Mouse (Mus musculus) cerebellum, adult 11 months (tissue): ENCODE results near the gene Lipa.

ENCODE experiments used
- DNase-seq: peaks from one replicate; pipeline ENCODE4 v3.0.0; 2022

The Lipa gene

GRCm38 (mm10) chr19:34521978-34522377, 5.3 kb downstream of the Lipa start:
- no peak for DNase-seq

DNA sequence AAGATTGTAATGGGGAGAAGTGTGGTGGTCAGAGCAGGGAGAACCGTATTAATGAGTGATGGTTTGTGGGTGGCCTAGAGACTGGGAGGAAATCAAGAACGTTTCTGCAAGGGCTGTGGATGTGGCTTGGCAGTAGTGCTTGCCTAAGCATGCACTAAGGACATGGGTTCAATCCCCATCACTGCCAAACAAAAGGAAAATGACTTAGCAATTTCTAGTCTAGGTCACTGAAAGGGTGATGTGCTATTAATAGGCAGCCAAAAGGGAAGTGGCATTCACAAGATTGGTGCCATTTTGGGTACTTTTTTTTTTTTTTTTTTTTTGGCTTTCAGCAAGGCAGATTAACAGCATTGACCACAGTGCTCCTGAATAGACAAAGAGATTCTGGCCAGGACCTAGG, 5.9 kb downstream of the Lipa start:
- no peak for DNase-seq

GRCm38 (mm10) chr19:34520051-34520450, 7.2 kb downstream of the Lipa start:
- no peak for DNase-seq

DNA sequence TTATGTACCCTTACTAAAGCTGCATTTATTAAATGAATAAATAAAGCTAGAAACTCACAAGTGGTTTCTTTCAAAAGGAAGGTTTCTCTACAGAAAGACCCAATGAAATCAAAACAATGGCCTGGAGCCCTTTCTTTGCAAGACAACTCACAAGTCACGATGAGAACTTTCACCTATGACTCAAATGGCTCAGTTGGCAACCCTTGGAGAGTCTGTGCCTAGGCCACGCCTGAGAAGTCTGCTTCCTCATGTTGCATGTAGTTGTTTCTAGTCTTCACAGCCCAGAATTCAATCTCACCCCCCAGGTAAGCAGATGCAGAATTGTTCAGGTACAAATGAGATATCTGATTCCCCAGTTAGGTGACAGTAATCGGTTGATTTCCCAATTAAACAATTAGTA, 7.6 kb downstream of the Lipa start:
- DNase-seq: no peak

DNA sequence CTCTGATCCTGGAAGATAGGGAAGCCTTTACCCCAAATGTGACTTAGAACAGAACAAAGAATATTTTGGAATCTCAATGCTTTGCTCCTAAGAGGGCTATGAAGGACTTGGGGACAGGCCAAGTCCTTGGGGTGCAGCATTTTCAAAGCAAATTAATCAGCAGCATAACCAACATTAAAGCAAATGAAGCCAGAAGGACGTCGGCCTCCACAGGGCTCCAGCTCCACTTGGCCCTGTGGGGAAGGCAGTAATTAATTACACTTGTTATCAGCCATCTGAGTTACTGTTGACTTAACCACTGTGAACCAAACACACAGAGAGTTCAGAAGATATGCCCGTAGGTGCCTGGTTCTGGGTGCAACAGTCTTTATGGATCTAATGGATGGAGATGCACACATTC, 8.5 kb downstream of the Lipa start:
- DNase-seq: no peak

GRCm38 (mm10) chr19:34517812-34518594, 9.3 kb downstream of the Lipa start:
- DNase-seq: no peak

DNA sequence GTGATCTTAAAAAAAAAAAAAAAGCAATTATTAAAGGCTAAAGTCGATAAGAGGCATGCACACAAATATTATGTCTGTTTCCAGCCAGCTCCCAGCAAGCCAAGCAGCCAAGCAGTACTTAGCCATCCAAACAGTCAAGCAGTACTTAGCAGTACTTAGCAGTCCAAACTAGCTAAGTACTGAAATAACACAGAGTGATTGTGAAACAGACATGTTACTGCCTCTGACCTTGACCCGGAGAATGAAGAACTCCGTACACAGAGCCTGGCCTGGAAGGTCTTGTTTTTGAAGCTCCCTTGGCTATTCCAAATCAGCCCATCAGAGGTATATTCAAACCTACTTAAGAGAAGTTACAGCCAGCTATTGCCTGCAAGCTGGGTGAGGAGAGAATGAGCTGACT, 10.1 kb downstream of the Lipa start:
- no peak for DNase-seq

- no peak for DNase-seq
These were observed 10.9 kb downstream of the Lipa start for GRCm38 (mm10) chr19:34516346-34516745.

DNA sequence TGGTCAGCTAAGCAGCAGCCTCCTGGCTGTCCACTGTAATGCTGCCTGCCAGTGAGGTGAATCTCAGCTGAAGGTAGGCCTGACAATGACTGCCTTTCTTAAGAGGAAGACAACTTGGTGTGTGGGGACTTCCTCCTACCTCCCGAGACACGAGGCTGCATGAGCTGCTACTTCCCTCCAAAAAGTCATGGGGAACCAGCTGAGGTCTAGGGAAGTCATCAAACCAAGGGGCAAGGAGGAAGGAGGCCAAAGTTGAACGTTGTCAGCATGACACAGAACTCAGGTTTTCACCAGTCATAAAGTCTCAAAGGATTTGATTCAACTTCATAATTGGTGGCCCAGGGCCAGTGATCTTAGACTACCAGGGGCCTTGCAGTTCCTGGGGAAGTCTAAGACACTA, 11.6 kb downstream of the Lipa start:
- no peak for DNase-seq

DNA sequence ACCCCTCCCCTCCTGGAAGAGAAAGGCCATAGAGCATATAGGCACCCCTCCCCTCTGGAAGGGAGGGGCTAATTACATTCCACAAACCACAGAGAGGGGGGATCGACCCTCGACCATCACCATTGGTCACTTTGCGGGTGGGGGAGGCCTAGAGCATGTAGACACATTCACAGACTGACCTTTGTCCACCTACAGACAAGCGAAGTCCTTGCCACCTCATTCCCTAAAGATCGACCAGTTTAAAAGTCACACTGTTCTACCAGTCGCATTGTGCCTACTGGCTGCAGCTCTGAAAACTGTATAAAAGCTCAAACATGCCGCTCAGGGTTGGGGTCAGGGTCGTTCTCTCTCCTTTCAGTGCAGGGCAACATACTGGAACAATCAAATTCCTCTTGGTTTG, 15.7 kb downstream of the Lipa start:
- DNase-seq: no peak

DNA sequence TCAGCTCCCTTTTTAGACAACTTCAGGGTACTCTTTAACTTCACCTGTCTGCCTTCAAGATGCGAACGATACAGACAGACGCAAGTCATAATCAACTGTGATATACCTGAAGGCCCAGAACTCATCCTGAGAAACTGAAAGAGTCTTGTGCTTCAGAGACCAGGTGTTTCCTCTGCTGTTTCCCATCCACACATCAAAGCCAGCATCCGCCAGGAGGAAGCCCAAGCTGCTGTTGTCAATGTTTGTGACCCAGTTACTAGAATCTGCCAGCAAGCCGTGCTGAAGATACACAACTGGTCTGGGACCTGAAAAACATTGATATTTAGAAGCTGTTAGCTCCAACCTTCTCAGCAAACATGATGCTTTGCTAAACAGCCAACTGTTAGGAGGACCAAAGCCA, 16.6 kb downstream of the Lipa start:
- DNase-seq: no peak

DNA sequence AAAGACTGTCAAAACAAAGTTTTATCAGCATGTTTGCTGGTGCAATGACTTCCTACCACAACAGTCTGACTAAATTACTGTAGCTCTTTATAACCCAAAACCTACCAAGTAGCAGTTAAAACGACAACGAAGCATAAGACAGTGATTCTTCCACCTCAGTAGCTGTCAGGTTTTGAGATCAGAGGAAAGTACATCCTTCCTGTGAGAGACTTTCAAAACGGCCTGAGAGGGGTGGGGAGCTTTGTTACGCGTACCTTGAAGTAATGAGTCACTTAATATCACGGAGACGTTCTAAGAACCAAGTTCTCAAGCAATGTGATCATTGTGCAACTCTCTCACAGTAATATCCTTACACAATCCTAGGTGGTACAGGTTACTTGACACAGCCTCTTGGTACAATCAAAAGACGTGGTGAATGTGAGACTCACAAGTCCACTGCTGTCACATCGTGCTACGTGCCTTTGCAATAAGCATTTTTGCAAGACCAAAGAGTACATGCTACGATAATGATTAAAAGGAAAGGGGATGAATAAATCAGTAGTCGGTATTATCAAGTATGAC, 22.0 kb downstream of the Lipa start:
- DNase-seq: no peak

GRCm38 (mm10) chr19:34500763-34501162, 26.5 kb downstream of the Lipa start:
- peak; percentile 21 for DNase-seq

DNA sequence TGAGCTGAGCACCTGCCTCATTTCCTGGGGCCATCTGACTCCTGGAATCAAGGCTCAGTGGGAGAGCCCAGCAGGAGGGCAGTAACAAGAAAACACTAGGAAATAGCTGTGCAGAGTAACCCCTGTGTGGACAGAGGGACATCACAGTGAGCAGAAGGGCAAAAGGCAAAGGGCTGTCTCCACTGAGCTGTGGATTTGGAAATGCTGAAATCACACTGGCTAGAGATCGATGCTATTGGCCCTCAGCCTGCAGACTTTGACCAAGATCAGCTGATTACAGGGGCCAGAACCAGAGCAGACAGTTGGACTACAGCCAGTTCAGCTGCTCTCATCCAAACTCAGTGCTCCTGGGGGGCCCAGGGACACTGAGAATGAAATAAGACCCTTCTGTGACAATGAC, 30.9 kb downstream of the Lipa start:
- DNase-seq: no peak

DNA sequence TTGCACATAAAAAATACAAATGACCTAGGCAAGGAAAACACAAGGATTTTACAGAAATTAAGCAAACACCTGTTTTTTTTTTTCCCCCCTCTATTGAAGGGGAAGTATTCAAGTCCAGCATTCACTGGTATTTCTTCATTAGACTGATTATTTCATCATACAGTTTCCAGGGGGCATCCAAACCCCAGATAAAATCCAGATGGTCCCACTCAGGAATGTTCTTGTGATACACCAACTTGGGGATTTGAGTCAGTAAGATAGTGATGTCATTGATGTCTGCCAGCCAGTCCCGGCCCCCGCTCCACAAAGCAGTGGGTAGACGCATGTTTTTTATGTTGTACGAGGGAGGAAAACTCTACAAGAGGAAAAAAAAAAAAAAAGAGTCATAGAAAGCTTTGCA, 33.4 kb downstream of the Lipa start:
- no peak for DNase-seq

DNA sequence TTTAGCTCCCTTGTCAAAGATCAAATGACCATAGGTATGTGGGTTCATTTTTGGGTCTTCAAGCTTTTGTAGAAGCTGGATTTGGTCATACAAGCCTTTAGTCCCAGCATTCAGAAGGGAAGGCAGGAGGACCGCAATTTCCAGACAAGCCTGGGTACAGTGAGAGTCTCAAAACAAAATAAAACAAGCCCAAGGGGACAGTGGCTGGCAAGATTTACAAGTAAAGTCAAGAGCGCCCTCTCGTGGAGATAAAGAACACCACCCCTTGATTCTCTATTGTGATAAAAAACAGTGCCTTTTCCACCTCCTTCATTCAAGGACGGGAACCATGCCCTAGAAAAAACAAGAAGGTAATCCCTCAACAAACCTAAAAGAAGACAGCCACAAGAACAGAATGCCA, 43.7 kb downstream of the Lipa start:
- no peak for DNase-seq

GRCm38 (mm10) chr19:34474991-34475971, 52.0 kb downstream of the Lipa start, which contains the start of gene Ch25h:
Gene Ch25h (minus strand): TSS chr19:34475164.
- no peak for DNase-seq

GRCm38 (mm10) chr19:34474228-34474990, 52.9 kb downstream of the Lipa start:
- no peak for DNase-seq

DNA sequence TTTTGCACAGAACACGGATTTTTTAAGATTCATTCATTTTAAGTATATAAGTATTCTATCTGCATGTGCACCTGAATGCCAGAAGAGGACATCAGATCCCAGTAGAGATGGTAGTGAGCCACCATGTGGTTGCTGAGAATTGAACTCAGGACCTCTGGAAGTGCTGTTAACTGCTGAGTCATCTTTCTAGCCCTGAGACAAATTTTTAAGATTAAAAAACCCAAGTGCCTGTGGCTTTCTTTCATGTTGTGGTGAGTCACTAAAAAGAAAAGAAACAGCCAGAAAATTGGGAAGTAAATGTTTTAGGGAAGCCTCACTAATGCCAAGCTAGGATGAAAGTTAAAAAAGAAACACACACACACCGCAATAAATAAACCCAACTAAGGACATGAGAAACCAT, 55.6 kb downstream of the Lipa start:
- no peak for DNase-seq

DNA sequence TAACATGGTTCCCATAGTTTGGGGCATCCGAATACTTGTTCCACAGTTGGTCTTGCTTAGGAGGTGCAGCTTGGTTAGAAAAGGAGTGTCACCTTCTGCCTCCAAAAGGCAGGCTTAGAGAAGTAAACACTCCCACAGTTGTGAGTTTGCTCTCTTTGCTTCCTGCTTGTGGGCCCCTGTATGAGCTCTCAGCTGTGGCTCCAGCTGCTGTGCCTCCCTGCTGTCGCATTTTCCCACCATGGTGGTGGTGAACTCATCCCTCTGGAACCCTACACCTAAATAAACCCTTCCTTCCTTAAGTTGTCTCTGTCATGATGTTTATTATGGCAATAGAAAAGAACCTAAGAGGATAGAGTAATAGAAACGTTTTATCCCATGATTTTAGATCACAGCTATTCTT, 58.5 kb downstream of the Lipa start:
- no peak for DNase-seq

- DNase-seq: no peak
These were observed 59.1 kb downstream of the Lipa start for GRCm38 (mm10) chr19:34468216-34468615.

DNA sequence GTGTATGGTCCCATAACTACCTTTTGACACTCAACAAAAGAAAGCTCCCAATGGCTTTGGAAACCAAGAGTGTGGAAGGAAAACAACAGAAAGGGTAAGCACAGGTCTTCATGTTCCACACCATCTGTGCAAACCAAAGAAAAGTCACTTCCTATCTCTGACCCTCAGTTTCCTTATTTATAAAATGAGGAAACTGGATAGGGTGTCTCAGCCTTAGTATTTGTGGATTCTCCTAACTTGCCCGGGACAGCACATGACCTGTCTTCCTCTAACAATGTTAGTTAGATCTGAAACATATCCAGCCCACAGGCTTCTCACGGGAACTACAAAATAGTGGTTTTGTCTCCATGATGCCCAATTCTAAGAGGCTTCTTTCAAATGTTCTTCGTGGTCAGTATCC, 62.8 kb downstream of the Lipa start:
- DNase-seq: no peak

- DNase-seq: no peak
These were observed 65.7 kb downstream of the Lipa start for GRCm38 (mm10) chr19:34461451-34462019.
